Mouse (Mus musculus): ENCODE measurements around the gene Gm20388. TPM values are rescaled to one million over a fixed set of nuclear protein-coding genes. Genes with fewer than 3 reads are reported as not detected.

Gene Gm20388
- polyA plus RNA-seq, 1 experiment from 2014 or later, result 12.4 TPM

- WGBS, result 5% methylated on average over 7 of the region's 7 CpGs
- no peak overlapping the region for H3K4me3 ChIP-seq (ENCODE audit: low read length)
Observed at GRCm38 (mm10) chr8:123135406-123135805, 3224.8 kb downstream of the Gm20388 start.

GRCm38 (mm10) chr8:123135806-123136205 is 3225.2 kb downstream of the Gm20388 start:
- H3K4me3 ChIP-seq (ENCODE audit: low read length), result no peak overlapping the region
- ATAC-seq, result no peak
- no peaks in the 10 kb centered on the region for H3K9me3 ChIP-seq (ENCODE audit: control insufficient read depth, low read length)
- no peak overlapping the region for H3K9ac ChIP-seq (ENCODE audit: low read depth, low read length)
- peaks cover 12% of the 10 kb centered on the region for H3K4me1 ChIP-seq (ENCODE audit: control insufficient read depth, insufficient read depth, low read depth, low read length)
- H3K4me2 ChIP-seq (ENCODE audit: low read length), result peak overlapping the region; percentile 35
- no peaks in the 10 kb centered on the region for H3K27me3 ChIP-seq (replicated peaks; ENCODE audit: control insufficient read depth, insufficient read depth, low read length)
- 44% methylated on average over 9 of the region's 9 CpGs for WGBS
- peak overlapping the region; percentile 64 for H3K27ac ChIP-seq (ENCODE audit: low read depth, low read length)
- H3K36me3 ChIP-seq (ENCODE audit: control insufficient read depth, insufficient read depth, low read length), result no peaks in the 10 kb centered on the region

More at GRCm38 (mm10) chr8:123135406-123135805, 3224.8 kb downstream of the Gm20388 start:
- H3K9ac ChIP-seq (ENCODE audit: low read depth, low read length), result no peak overlapping the region
- H3K27ac ChIP-seq (ENCODE audit: low read depth, low read length), result peak overlapping the region; percentile 64
- H3K4me1 ChIP-seq (ENCODE audit: control insufficient read depth, insufficient read depth, low read depth, low read length), result peaks cover 12% of the 10 kb centered on the region
- ATAC-seq, result peak; percentile 83
- no peaks in the 10 kb centered on the region for H3K36me3 ChIP-seq (ENCODE audit: control insufficient read depth, insufficient read depth, low read length)
- H3K4me2 ChIP-seq (ENCODE audit: low read length), result peak overlapping the region; percentile 35
- H3K27me3 ChIP-seq (replicated peaks; ENCODE audit: control insufficient read depth, insufficient read depth, low read length), result no peaks in the 10 kb centered on the region
- no peaks in the 10 kb centered on the region for H3K9me3 ChIP-seq (ENCODE audit: control insufficient read depth, low read length)

- 81% methylated on average over 9 of the region's 9 CpGs for WGBS
- H3K36me3 ChIP-seq (ENCODE audit: control insufficient read depth, insufficient read depth, low read length), result no peaks in the 10 kb centered on the region
Observed at GRCm38 (mm10) chr8:123136287-123136686, 3225.6 kb downstream of the Gm20388 start.

GRCm38 (mm10) chr8:123137645-123138077 is 3227.0 kb downstream of the Gm20388 start:
- ATAC-seq, result peak; percentile 53
- no peaks in the 10 kb centered on the region for H3K27me3 ChIP-seq (replicated peaks; ENCODE audit: control insufficient read depth, insufficient read depth, low read length)
- WGBS, result 25% methylated on average over 2 of the region's 2 CpGs

More at GRCm38 (mm10) chr8:123136287-123136686, 3225.6 kb downstream of the Gm20388 start:
- no peak overlapping the region for H3K9ac ChIP-seq (ENCODE audit: low read depth, low read length)
- H3K4me2 ChIP-seq (ENCODE audit: low read length), result no peak overlapping the region
- H3K4me1 ChIP-seq (ENCODE audit: control insufficient read depth, insufficient read depth, low read depth, low read length), result peaks cover 12% of the 10 kb centered on the region
- H3K4me3 ChIP-seq (ENCODE audit: low read length), result no peak overlapping the region
- no peak for ATAC-seq
- no peaks in the 10 kb centered on the region for H3K27me3 ChIP-seq (replicated peaks; ENCODE audit: control insufficient read depth, insufficient read depth, low read length)
- H3K9me3 ChIP-seq (ENCODE audit: control insufficient read depth, low read length), result no peaks in the 10 kb centered on the region
- no peak overlapping the region for H3K27ac ChIP-seq (ENCODE audit: low read depth, low read length)

GRCm38 (mm10) chr8:123138741-123139140 is 3228.1 kb downstream of the Gm20388 start:
- Histone ChIP-seq H3K27ac (ENCODE audit: low read depth, low read length) (no peak overlapping the region), H3K4me2 (ENCODE audit: low read length) (no peak overlapping the region), H3K36me3 (ENCODE audit: control insufficient read depth, insufficient read depth, low read length) (no peaks in the 10 kb centered on the region), H3K9ac (ENCODE audit: low read depth, low read length) (no peak overlapping the region), H3K9me3 (ENCODE audit: control insufficient read depth, low read length) (no peaks in the 10 kb centered on the region), H3K4me1 (ENCODE audit: control insufficient read depth, insufficient read depth, low read depth, low read length) (peaks cover 12% of the 10 kb centered on the region), H3K27me3 (replicated peaks; ENCODE audit: control insufficient read depth, insufficient read depth, low read length) (no peaks in the 10 kb centered on the region), H3K4me3 (ENCODE audit: low read length) (no peak overlapping the region)
- WGBS, result 73% methylated on average over 4 of the region's 4 CpGs
- ATAC-seq, result no peak

More at GRCm38 (mm10) chr8:123137645-123138077, 3227.0 kb downstream of the Gm20388 start:
- Histone ChIP-seq H3K4me1 (ENCODE audit: control insufficient read depth, insufficient read depth, low read depth, low read length) (peaks cover 12% of the 10 kb centered on the region), H3K9ac (ENCODE audit: low read depth, low read length) (no peak overlapping the region), H3K4me3 (ENCODE audit: low read length) (no peak overlapping the region), H3K27ac (ENCODE audit: low read depth, low read length) (peak overlapping the region; percentile 2; the same call in 1 of the 2 replicates), H3K36me3 (ENCODE audit: control insufficient read depth, insufficient read depth, low read length) (no peaks in the 10 kb centered on the region), H3K9me3 (ENCODE audit: control insufficient read depth, low read length) (no peaks in the 10 kb centered on the region), H3K4me2 (ENCODE audit: low read length) (no peak overlapping the region)

- 59% methylated on average over 14 of the region's 14 CpGs for WGBS
- Histone ChIP-seq H3K4me3 (ENCODE audit: low read length) (no peak overlapping the region), H3K4me1 (ENCODE audit: control insufficient read depth, insufficient read depth, low read depth, low read length) (no peaks in the 10 kb centered on the region; the same call in 1 of the 2 replicates), H3K27me3 (replicated peaks; ENCODE audit: control insufficient read depth, insufficient read depth, low read length) (no peaks in the 10 kb centered on the region), H3K36me3 (ENCODE audit: control insufficient read depth, insufficient read depth, low read length) (no peaks in the 10 kb centered on the region), H3K4me2 (ENCODE audit: low read length) (no peak overlapping the region), H3K27ac (ENCODE audit: low read depth, low read length) (peak overlapping the region; percentile 66), H3K9ac (ENCODE audit: low read depth, low read length) (no peak overlapping the region), H3K9me3 (ENCODE audit: control insufficient read depth, low read length) (no peaks in the 10 kb centered on the region)
- ATAC-seq, result peak; percentile 63
Observed at GRCm38 (mm10) chr8:123141741-123142462, 3231.3 kb downstream of the Gm20388 start.

- no peak for ATAC-seq
Observed at GRCm38 (mm10) chr8:123145279-123145678, 3234.6 kb downstream of the Gm20388 start.

GRCm38 (mm10) chr8:123146390-123146789 is 3235.7 kb downstream of the Gm20388 start:
- H3K4me2 ChIP-seq (ENCODE audit: low read length), result no peak overlapping the region
- no peaks in the 10 kb centered on the region; the same call in 1 of the 2 replicates for H3K27me3 ChIP-seq (replicated peaks; ENCODE audit: control insufficient read depth, insufficient read depth, low read length)
- no peak overlapping the region for H3K9ac ChIP-seq (ENCODE audit: low read depth, low read length)
- no peaks in the 10 kb centered on the region for H3K4me1 ChIP-seq (ENCODE audit: control insufficient read depth, insufficient read depth, low read depth, low read length)
- 0 out of 2 replicates have a peak overlapping the region, but pooled peaks have one; percentile 23 for H3K27ac ChIP-seq (ENCODE audit: low read depth, low read length)
- ATAC-seq, result no peak
- H3K36me3 ChIP-seq (ENCODE audit: control insufficient read depth, insufficient read depth, low read length), result no peaks in the 10 kb centered on the region
- WGBS, result 79% methylated on average over 7 of the region's 7 CpGs
- H3K9me3 ChIP-seq (ENCODE audit: control insufficient read depth, low read length), result no peaks in the 10 kb centered on the region
- H3K4me3 ChIP-seq (ENCODE audit: low read length), result no peak overlapping the region

More at GRCm38 (mm10) chr8:123145279-123145678, 3234.6 kb downstream of the Gm20388 start:
- Histone ChIP-seq H3K4me3 (ENCODE audit: low read length) (no peak overlapping the region), H3K4me2 (ENCODE audit: low read length) (no peak overlapping the region), H3K36me3 (ENCODE audit: control insufficient read depth, insufficient read depth, low read length) (no peaks in the 10 kb centered on the region), H3K9me3 (ENCODE audit: control insufficient read depth, low read length) (no peaks in the 10 kb centered on the region), H3K27ac (ENCODE audit: low read depth, low read length) (no peak overlapping the region), H3K4me1 (ENCODE audit: control insufficient read depth, insufficient read depth, low read depth, low read length) (no peaks in the 10 kb centered on the region), H3K9ac (ENCODE audit: low read depth, low read length) (no peak overlapping the region), H3K27me3 (replicated peaks; ENCODE audit: control insufficient read depth, insufficient read depth, low read length) (no peaks in the 10 kb centered on the region; the same call in 1 of the 2 replicates)
- 61% methylated on average over 6 of the region's 6 CpGs for WGBS

GRCm38 (mm10) chr8:123150737-123151171 is 3240.1 kb downstream of the Gm20388 start:
- Histone ChIP-seq H3K4me2 (ENCODE audit: low read length) (no peak overlapping the region), H3K9me3 (ENCODE audit: control insufficient read depth, low read length) (no peaks in the 10 kb centered on the region), H3K36me3 (ENCODE audit: control insufficient read depth, insufficient read depth, low read length) (no peaks in the 10 kb centered on the region), H3K27ac (ENCODE audit: low read depth, low read length) (no peak overlapping the region), H3K27me3 (replicated peaks; ENCODE audit: control insufficient read depth, insufficient read depth, low read length) (no peaks in the 10 kb centered on the region; the same call in 1 of the 2 replicates), H3K9ac (ENCODE audit: low read depth, low read length) (no peak overlapping the region), H3K4me1 (ENCODE audit: control insufficient read depth, insufficient read depth, low read depth, low read length) (no peaks in the 10 kb centered on the region), H3K4me3 (ENCODE audit: low read length) (no peak overlapping the region)
- ATAC-seq, result no peak
- WGBS, result 72% methylated on average over 9 of the region's 9 CpGs
